Mouse (Mus musculus) layer of hippocampus, adult 18-20 months (tissue): ENCODE measurements around the gene Hapln4. TPM values are rescaled to one million over a fixed set of nuclear protein-coding genes. Genes with fewer than 3 reads are reported as not detected.
A peak's percentile ranks its signal among the peaks of the same experiment; 100 is the strongest.
"Not testable (repeated sequence)": the region's sequence is repeated elsewhere in the genome, so short reads cannot be mapped to it uniquely, and the experiment has no call there.

Experiments
- DNase-seq, 2 experiments: peaks; one replicate each; pipeline ENCODE4 v3.0.0; 2022; ENCODE audit warnings: low spot score in 2 of 2
- long read RNA-seq: library from polyadenylated mRNA; stranded (forward); transcript quantifications from one replicate; pipeline ENCODE4 v2.0.0, GENCODE M21; 2021
- total RNA-seq, 2 experiments: library from RNA; stranded (reverse); gene quantifications; 2 replicates each; pipeline ENCODE4 v1.2.3; 2021

The Hapln4 gene
- 100 to 1,000 TPM in 1 of 2 experiments, 10 to 100 TPM in 1; 89.6 to 104 TPM for total RNA-seq
- long read RNA-seq, transcript Hapln4-201 (5 exons, 3,648 nt) = major isoform, 186 of 241 reads
- long read RNA-seq, partial matches to known transcripts = 42 of 241 reads
- long read RNA-seq, other reads (novel, unspliced or antisense) = 13 of 241 reads

DNA sequence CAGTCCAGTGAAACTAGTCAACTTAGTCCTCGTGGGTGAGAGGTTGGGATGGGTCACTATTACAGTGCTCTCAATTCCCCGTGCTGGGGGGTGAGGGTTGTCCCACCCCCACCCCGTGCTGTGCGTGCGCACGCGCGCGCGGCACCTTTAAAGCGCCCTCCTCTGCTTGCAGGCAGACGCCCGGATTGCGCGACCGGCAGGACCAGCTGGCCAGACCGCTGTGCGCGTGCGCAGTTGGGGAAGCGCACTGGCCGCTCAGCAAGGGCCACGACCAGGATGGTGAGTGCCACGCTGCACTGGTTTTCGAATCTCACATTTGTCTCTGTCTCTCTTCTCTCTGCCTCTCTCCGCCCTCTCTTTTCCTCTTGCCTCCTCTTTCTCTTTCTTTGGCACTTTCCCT lies at the start of gene Hapln4:
Hapln4 (plus strand) TSS at position 173 of the 400 bp plus-strand sequence.
- peak in 1 of 2 experiments; percentile 63 for DNase-seq

DNA sequence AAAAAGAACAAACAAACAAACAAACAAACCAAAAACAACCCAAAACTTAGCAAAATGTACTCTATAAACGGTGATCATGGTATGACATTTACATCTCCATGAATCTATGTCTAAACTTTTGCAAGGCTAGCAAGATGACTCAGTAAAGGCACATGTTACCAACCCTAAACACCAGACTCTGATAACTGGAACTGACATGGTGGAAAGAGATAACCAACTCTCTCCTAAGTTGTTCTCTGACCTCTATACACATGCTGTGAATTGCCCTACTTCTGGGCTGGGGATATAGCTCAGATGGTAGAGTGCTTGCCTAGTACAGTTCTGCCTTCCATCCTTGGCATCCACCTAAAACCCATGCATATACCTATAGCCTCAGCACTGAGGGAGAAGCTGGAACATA lies 45.3 kb upstream of the Hapln4 start:
- DNase-seq = no peak

DNA sequence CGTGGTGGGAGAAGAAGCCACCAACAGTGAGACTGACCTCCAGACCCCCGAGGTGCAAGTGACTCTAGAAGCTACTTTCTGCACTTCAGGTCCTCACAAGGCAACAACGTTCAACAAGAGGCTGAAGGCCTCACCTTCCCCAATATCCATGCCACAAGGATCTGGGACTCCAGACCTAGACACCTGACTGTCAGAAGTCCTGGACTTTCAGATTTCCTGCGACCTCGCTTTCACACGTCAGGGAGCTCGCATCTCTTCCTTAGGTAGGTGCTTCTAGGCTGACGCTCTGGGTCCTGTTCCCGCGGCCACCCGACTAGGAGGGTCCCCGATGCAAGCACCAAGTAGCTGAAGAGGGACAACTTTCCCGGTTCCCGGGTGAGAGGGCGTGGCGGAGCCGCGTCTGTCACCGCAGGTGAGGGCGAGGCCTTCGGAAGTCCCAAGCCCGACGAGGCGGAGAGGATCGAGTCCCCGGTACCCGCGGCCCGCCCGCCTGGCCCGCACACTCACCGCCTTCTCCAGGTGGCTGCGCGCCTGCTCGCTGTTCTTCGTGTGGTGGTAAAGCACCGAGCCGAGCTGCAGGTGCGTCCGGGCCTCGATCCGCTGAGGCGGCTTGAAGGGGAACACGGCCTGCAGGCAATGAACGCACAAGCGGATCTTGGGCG lies 41.2 kb upstream of the Hapln4 start:
- no peak for DNase-seq

DNA sequence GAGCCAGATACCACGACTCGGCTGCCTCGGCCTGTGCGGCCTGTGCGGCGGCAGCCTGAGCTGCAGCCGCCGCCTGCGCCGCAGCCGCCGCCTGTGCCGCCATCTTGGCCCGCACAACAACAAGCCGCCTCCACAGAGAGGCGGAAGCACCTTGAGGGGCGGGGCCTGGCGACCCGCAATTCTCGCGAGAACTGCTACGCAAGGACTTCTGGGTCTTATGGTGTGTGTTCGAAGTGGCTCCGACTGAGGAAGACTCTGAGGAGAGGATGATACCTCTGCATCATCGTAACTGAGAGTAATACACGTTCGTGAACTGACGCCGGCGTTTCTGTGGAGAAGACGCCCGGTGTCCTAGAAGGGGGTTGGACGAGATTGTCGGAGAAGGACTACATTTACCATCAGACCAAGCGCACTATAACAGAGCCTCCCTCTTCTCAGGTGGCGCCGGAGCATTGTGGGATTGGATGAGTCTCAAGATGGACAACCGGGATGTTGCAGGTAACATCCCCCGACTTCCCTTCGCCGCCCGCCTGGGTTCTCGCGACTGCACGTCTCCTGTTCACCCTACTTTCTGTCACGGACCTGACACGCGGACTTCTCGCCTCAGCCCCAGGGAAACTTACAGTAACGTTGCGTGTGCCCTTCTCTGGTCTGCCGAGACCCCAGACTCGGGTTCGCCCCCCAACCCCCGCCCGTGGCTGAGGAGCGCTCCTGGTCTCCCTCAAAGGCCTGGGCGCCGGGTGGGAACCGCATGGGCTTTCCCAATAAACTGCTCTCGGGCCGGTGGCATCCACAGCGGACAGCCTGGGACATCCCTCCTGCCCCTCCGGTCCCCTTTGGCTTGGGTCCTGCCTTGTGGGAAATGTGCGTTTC lies 40.4 kb upstream of the Hapln4 start, which contains the start of the genes Mau2 and Sugp1:
Mau2 (minus strand) TSS at position 152 of the 873 bp plus-strand sequence.
Sugp1 (plus strand) TSS at position 231 of the 873 bp plus-strand sequence.
- peak; percentile 94 to 97 for DNase-seq

DNA sequence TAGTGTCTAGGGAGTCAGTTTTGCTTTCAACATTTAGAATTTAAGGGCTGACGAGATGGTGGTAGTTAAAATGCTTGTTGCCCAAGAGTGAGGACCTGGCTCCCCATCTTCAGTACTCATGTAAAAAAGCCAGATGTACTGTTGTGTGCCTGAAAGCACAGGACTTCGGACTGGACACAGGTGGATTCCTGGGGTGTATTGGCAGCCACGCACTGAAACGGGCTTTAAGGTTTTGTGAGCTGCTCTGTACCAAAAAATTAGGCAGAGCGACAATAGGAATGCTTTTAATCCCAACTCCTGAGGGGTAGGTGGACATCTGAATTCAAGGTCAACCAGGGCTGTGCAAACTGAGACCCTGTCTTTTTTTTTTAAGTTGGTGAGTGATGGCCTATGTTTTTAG lies 39.3 kb upstream of the Hapln4 start:
- no peak for DNase-seq

DNA sequence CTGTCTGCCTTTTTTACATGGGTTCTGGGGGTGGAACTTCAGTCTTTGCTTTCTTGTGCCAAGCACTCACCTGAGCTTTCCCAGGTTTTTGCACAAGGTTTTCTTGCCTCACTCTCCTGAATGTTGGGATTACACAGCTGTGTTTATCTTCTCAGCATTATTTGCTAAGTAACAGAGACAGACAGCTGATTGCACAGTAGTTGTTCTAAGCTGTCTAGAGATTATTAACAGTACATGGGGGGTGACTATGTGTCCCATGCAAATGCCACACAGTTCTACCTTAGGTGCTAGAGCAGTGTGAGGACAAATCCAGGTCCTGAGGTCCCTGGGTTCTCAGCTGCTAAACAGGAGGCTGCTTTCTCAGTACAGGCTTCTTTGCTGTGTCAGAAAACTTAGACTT lies 33.6 kb upstream of the Hapln4 start:
- no peak for DNase-seq

DNA sequence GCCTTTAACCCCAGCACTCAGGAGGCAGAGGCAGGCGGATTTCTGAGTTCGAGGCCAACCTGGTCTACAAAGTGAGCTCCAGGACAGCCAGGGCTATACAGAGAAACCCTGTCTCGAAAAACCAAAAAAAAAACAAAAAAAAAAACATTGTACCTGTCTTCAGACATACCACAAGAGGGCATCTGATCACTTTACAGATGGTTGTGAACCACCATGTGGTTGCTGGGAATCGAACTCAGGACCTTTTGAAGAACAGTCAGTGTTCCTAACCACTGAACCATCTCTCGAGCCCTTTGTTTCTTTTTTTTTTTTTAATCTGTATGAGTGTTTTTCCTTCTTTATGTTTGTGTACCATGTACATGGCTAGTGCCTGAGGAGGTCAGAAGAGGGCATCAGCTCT lies 32.8 kb upstream of the Hapln4 start:
- DNase-seq = not testable (repeated sequence)

DNA sequence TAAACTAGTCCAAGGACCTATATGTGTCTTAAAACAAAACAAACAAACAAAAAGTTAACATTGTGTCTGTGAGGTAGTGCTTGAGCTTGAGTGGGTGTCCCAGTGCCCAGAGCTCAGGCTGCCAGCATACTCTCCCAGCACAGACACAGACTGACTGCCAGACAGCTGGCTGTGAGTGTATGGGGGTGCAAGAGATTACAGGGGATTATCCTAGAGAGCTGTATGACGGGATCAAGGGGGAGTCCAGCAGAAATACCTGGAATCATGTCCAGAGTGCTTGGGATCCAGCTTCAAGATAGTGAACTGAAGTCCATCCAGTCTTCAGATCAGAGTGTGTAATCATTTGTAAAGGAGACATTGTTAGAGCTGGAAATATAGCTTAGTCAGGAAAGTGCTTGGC lies 25.5 kb upstream of the Hapln4 start:
- DNase-seq = no peak

DNA sequence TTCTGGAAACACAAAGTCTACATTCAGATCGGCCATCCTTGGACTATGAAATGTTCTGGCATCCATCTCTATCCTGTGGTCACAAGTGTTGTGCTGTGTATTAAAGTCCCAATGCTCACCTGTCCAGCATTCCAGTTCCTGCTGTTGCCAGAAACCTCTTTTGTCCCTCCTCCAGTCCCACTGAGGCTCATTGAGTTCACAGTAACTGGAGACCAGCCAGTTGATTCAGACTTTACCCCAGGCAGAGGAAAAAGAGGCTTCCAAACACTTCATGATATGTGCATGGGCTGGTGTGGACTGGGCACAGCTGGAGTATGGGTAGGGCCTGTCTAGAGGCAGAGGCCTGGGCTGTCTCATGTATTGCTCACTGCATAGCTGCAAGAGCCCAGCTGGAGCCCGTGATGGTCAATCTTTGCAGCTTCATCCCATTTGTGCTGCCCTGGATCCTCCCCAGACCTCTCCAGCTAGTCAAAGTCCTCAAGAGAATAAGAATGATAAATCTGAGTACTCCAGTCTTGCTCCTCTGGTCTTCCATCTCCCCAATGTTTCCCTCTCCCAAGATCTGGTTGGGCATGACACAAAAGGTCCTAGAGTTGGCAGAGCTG lies 11.3 kb upstream of the Hapln4 start:
- no peak for DNase-seq

DNA sequence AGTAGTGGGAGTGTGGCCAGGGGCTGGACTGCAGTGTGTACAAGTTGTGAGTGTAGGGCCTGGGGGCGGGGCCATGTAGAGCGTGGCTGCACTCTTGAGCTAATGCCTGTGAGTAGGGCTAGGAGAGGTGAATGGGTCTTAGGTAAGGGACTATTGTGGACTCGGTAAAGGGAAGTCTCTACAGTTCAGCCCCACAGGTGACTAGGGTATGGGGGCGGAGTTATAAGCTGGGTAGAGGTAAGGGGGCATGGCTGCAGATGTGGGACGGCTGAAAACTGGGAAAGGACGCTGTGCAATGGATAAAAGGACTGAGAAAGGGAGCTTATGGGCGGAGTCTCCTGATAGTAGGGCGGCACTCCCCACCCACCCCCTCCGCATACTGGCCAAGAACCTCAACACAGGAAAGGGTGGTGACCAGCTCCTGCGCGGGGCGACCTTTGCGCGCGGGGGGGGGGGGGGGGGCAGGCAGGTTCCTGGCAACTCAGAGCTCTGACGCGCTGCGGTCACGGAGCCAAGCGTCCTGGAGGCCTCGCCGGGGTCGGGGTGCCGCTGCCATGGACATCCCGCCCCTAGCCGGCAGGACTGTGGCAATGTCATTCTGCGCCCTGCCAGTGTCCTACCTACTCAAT lies 10.7 kb upstream of the Hapln4 start, which contains the start of gene Tm6sf2:
Tm6sf2 (plus strand) TSS at position 484 of the 629 bp plus-strand sequence.
- DNase-seq = no peak

DNA sequence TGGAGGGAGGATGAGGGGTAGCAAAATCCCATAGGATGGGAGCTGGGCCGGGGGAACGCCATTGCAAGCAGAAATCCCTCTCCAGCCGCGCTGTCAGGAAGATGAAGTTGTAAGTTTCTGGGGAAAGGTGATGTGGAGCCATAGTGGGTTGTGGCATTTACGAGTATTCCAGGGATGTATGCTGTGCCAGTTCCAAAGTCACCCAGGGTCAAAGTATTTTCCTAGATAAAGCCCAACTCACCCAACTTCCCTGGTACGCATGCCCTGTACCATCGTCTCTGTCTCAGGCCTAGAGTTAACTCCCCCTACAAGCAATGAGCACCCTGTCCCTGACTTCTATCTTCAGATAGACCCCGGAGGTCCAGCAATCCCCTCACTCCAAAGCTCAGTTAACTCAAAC lies 10.1 kb upstream of the Hapln4 start:
- DNase-seq = no peak

DNA sequence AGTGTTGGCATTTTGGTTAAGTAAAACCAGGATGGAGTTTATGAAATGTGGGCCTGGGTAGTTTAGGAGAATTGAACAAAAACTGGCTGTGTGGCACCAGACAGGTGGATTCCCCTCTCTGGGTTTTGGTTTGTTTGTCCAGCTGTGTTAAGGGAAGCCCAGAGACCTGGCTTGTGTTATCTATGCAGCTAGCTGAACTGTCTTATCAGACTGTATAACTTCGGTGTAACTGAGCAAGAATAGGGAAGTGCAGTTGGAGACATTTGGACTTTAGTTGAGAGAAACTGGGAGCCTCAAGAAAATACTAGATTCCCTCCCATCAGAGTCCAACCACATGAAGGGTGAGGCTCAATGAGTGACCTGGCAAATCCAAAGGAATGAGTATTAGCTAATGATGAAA lies 9.6 kb upstream of the Hapln4 start:
- no peak for DNase-seq

DNA sequence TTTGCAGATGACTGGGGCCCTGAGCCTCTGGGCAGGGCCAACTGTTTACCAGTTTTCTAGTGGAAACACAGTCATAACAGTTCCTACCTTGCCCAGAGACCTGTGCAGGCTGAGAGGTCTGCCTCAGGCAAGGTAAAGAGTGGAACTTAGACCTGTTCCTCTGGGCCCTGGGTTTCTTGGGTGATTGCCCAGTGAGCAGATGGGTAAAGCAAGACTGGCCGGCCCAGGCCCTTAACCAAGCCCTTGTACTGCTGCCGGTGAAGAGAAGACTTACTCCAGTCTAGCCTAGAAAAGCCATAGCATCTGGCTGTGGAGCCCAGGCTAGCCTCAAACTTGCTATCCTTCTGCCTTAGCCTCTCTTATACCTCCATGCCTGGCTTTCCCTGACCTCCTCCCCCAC lies 1.3 kb upstream of the Hapln4 start:
- no peak for DNase-seq

DNA sequence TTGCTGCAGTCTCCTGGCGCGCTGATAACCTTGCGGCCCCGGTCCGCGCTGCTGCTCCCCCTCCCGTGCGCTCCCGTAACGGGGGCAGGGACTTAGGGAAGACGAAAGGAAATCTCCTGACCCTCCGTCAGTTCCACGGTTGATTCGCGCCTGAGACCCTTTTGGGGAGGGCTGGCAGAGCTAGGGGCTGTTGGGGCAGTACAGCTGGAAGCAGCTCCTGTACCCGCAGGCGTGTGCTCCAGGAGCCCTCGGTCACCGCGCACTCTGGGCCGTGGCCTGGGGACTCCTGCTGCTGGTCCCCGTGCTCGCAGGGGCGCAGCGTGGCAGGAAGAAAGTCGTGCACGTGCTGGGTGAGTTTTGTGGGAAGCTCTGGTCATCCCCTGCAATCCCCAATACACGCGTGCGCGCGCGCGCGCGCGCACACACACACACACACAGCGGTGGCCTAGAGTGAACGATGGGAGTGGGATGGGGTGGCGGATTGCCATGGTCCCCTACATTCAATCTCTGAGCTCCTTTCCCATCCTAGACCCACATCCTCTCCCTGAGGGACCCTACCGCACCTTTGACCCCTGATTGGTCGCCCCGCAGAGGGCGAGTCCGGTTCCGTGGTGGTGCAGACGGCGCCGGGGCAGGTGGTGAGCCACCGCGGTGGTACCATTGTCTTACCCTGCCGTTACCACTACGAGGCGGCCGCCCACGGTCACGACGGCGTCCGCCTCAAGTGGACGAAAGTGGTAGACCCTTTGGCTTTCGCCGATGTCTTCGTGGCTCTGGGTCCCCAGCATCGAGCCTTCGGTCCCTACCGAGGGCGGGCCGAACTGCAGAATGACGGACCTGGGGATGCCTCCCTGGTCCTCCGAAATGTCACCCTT lies 1.2 kb downstream of the Hapln4 start:
- no peak for DNase-seq

DNA sequence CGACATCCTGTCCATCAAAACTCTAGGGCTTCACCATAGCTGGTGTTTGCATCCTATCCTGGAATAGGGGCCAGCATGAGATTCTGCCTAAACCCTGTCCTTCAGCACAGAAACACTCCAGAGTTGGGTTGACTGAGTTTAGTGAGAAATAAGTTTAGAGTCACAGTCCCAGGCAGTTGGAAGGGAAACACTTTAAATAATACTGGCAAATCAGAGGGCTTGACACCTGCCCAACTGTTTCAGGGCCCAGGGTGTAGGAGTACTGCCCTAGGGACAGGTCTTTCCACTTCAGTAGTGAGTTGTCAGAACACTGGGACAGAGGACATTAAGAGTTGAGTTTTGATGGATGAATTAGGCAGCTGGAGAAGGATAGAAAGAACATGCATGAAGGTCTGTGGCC lies 2.9 kb downstream of the Hapln4 start:
- no peak for DNase-seq

DNA sequence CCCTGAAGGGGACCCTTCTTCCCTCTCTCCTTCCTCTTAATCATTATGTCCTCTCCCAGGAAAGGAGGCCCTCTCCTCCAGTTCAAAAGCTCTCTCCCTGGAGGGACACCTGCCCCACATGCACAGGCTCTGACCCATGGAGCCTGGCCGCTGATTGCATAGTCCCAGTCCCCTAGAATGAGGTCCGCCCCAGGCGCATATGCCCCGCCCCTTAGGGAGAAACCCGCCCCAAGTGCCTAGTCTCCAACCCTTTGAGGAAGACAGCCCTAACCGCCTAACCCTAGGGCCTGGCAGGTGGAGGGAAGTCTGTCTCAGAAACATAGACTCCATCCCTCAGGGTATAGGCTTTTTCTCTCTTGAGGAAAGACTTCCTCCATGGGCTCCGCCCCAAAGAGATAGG lies 4.0 kb downstream of the Hapln4 start:
- DNase-seq = no peak

DNA sequence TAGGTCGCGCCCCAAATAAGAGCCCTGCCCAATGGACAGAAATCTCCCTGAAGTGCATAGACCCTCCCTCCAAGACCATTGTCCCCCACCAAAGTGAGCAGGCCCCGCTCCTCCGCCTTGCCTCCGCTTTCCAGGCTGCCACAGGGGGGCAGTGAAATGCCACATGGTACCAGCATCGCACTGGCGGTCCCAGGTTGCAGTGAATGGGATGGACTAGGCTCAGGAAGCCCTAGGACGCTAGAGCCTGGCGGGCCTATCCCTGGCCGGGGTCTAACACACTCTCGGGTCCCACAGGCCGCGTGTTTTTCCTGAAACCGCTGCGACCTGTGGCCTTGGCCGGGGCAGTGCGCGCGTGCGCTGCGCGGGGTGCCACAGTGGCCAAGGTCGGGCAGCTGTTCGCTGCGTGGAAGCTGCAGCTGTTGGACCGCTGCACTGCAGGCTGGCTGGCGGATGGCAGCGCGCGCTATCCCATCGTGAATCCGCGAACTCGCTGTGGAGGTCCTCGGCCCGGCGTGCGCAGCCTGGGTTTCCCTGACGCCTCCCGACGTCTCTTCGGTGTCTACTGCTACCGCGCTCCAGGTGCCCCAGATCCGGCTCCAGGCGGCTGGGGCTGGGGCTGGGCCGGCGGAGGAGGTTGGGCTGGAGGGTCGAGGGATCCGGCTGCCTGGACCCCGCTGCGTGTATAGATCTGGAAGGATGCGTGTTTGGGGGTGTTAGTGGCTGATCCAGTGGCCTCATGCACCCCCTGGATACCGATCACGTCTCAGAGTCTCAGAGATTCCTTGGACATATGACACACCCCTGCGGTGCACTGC lies 4.8 kb downstream of the Hapln4 start:
- peak; percentile 60 to 74 for DNase-seq

DNA sequence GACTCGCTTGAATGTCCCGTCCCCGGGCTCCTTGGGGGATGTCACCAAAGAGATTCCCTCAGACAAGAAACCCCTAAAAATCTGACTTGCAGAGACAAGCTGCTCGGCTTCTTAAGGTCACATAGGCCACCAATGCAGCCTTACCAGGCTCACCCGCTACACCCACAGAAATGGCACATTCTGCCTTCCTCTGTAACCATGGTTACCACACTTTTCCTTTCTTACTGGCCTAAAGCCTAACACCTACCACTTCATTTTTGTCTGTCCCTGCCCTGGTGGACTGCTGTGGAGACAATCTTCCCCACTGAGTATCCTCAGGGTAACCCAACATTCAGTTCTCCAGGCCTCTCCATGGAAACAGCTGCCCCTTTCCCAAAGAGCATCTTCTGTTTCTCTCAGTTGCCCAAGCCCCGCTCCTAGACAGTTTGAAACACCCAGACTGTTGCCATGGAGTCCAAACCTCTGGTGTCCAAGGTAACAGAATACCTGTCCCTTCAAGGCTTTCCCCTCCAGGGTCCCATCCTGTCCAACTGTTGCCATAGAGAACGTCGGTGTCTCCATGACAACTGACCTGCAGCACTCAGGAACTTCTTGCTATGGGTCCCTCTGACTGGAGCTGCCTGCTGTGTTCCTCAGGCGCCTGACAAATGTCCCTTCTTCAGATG lies 6.2 kb downstream of the Hapln4 start:
- no peak for DNase-seq

DNA sequence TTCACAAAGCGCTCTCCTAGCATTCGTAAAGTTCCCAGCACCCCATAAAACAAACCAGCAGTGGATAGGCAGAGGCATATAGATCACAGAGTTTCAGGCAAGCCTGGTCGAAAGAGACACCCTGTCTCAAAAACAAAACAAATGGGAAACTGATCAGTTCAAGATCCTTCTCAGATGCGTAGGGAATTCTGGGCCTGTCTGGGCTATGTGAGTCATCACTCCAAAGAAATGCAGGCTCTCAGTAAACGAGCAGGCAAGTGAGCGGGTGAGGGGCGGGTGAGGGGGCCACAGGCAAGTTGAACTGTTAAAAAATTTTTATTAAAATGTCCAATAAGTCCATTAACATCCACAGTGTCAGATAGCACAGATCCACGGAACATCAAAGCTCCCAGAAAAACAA lies 9.5 kb downstream of the Hapln4 start:
- no peak for DNase-seq
